Mouse (Mus musculus): Measurements from ENCODE around the gene Eif2s1. TPM values are rescaled to one million over a fixed set of nuclear protein-coding genes. Genes with fewer than 3 reads are reported as not detected.

Eif2s1 gene
- polyA plus RNA-seq, 1 experiment from 2014 or later, result 142 TPM

DNA sequence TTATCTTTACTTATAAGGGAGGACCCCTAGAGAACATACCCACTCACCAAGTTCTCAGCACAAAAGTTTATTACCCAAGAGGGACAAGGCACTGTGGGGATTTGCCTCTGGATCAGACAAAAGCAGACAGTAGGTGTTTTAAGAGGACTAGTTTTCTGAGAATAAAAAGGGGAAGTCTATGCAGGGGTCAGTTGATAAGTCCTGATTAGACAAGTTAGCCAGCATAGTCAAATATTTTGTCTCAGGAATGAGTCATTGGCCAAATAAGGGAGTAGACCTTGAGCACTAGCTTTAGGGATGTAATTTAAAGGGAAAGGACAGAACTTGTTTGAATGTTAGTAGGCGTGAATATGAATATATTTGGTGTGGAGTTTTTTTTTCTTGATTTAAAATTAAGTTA lies 6.5 kb downstream of the Eif2s1 start:
- Histone ChIP-seq H3K9ac (ENCODE audit: low read depth, low read length) (no peak overlapping the region), H3K27me3 (ENCODE audit: control insufficient read depth, insufficient read depth, low read depth, low read length) (no peaks in the 10 kb centered on the region), H3K4me2 (ENCODE audit: low read length) (no peak overlapping the region), H3K4me3 (ENCODE audit: low read depth, low read length) (no peak overlapping the region), H3K4me1 (ENCODE audit: control insufficient read depth, insufficient read depth, low read length) (peaks cover 3% of the 10 kb centered on the region), H3K27ac (ENCODE audit: low read length) (no peak overlapping the region), H3K36me3 (ENCODE audit: control insufficient read depth, insufficient read depth, low read length) (peaks cover 2% of the 10 kb centered on the region; the same call in 1 of the 2 replicates), H3K9me3 (replicated peaks; ENCODE audit: control insufficient read depth, low read length, poor library complexity, severe bottlenecking) (no peaks in the 10 kb centered on the region)
- no peak for ATAC-seq
- WGBS, result 100% methylated on average over 1 of the region's 1 CpGs

GRCm38 (mm10) chr12:78874581-78874980 lies 13.0 kb downstream of the Eif2s1 start:
- H3K9ac ChIP-seq (ENCODE audit: low read depth, low read length), result no peak overlapping the region
- ATAC-seq, result no peak
- H3K27me3 ChIP-seq (ENCODE audit: control insufficient read depth, insufficient read depth, low read depth, low read length), result no peaks in the 10 kb centered on the region
- H3K9me3 ChIP-seq (replicated peaks; ENCODE audit: control insufficient read depth, low read length, poor library complexity, severe bottlenecking), result no peaks in the 10 kb centered on the region
- H3K36me3 ChIP-seq (ENCODE audit: control insufficient read depth, insufficient read depth, low read length), result peaks cover 10% of the 10 kb centered on the region; the same call in 1 of the 2 replicates
- no peaks in the 10 kb centered on the region for H3K4me1 ChIP-seq (ENCODE audit: control insufficient read depth, insufficient read depth, low read length)
- WGBS, result 95% methylated on average over 3 of the region's 3 CpGs
- no peak overlapping the region for H3K4me3 ChIP-seq (ENCODE audit: low read depth, low read length)
- no peak overlapping the region for H3K27ac ChIP-seq (ENCODE audit: low read length)
- no peak overlapping the region for H3K4me2 ChIP-seq (ENCODE audit: low read length)

DNA sequence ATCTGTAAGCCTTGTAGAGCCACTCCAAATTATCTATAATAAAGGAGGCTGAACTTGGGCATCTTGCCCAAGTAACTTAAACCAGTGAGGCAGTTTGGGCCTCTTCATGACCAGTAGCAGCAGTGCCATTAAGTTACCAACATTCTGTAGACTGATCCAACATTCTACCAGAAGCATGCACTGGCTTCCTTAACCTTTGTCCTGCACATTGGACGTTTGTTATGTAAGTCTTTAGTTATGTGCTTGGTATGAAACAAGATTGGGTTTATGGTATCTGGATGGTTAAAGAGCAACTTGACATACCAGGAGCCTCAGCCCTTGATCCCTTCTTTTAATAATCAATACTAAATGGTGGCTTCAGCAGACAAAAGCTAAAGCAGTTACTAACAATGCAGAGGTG lies 28.4 kb downstream of the Eif2s1 start:
- no peaks in the 10 kb centered on the region for H3K27me3 ChIP-seq (ENCODE audit: control insufficient read depth, insufficient read depth, low read depth, low read length)
- H3K36me3 ChIP-seq (ENCODE audit: control insufficient read depth, insufficient read depth, low read length), result peaks cover 8% of the 10 kb centered on the region
- 72% methylated on average over 1 of the region's 1 CpGs for WGBS
- H3K9ac ChIP-seq (ENCODE audit: low read depth, low read length), result no peak overlapping the region
- no peaks in the 10 kb centered on the region for H3K4me1 ChIP-seq (ENCODE audit: control insufficient read depth, insufficient read depth, low read length)
- no peak for ATAC-seq
- no peak overlapping the region for H3K4me2 ChIP-seq (ENCODE audit: low read length)
- no peaks in the 10 kb centered on the region for H3K9me3 ChIP-seq (replicated peaks; ENCODE audit: control insufficient read depth, low read length, poor library complexity, severe bottlenecking)
- H3K4me3 ChIP-seq (ENCODE audit: low read depth, low read length), result no peak overlapping the region
- no peak overlapping the region for H3K27ac ChIP-seq (ENCODE audit: low read length)

DNA sequence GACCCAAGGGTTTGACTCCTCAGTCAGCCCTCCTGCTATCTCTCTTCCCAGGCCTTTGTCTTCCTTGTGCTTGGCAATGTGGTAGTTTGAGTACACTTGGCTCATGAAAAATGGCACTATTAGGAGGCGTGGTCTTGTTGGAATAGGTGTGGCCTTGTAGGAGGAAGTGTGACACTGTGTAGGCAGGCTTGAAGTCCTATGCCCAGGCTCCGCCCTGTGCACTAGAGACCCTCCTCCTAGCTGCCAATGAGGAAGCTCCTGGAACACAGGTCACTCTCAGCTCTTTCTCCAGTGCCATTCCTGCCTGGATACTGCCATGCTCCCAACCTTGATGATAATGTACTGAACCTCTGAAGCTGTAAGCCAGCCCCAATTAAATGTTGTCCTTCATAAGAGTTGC lies 29.5 kb downstream of the Eif2s1 start:
- H3K36me3 ChIP-seq (ENCODE audit: control insufficient read depth, insufficient read depth, low read length), result peaks cover under 1% of the 10 kb centered on the region; the same call in 1 of the 2 replicates
- H3K9ac ChIP-seq (ENCODE audit: low read depth, low read length), result no peak overlapping the region
- no peak overlapping the region for H3K4me3 ChIP-seq (ENCODE audit: low read depth, low read length)
- no peaks in the 10 kb centered on the region for H3K27me3 ChIP-seq (ENCODE audit: control insufficient read depth, insufficient read depth, low read depth, low read length)
- H3K9me3 ChIP-seq (replicated peaks; ENCODE audit: control insufficient read depth, low read length, poor library complexity, severe bottlenecking), result no peaks in the 10 kb centered on the region
- no peak for ATAC-seq
- no peaks in the 10 kb centered on the region for H3K4me1 ChIP-seq (ENCODE audit: control insufficient read depth, insufficient read depth, low read length)
- 89% methylated on average over 2 of the region's 2 CpGs for WGBS
- no peak overlapping the region for H3K27ac ChIP-seq (ENCODE audit: low read length)
- no peak overlapping the region for H3K4me2 ChIP-seq (ENCODE audit: low read length)

DNA sequence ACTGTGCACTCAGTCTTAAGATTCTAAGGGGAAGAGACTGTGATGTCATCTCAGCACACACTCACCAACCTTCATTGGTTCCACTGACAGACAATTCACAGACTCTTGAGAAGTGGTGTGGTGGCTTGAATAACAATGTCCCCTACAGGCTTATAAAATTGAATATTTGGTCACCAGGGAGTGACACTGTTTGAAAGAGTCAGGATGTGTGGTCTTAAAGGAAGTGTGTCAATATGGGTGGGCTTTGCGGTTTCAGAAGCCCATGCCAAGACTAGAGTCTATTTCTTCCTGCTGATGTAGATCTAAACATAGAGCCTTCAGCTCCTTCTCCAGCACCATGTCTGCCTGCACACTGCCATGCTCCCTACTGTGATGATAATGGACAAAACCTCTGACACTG lies 36.2 kb downstream of the Eif2s1 start:
- ATAC-seq, result no peak
- Histone ChIP-seq H3K27me3 (ENCODE audit: control insufficient read depth, insufficient read depth, low read depth, low read length) (no peaks in the 10 kb centered on the region), H3K4me1 (ENCODE audit: control insufficient read depth, insufficient read depth, low read length) (no peaks in the 10 kb centered on the region), H3K9ac (ENCODE audit: low read depth, low read length) (no peak overlapping the region), H3K27ac (ENCODE audit: low read length) (no peak overlapping the region), H3K36me3 (ENCODE audit: control insufficient read depth, insufficient read depth, low read length) (no peaks in the 10 kb centered on the region), H3K4me3 (ENCODE audit: low read depth, low read length) (no peak overlapping the region), H3K9me3 (replicated peaks; ENCODE audit: control insufficient read depth, low read length, poor library complexity, severe bottlenecking) (no peaks in the 10 kb centered on the region), H3K4me2 (ENCODE audit: low read length) (no peak overlapping the region)
- 100% methylated on average over 1 of the region's 1 CpGs for WGBS

DNA sequence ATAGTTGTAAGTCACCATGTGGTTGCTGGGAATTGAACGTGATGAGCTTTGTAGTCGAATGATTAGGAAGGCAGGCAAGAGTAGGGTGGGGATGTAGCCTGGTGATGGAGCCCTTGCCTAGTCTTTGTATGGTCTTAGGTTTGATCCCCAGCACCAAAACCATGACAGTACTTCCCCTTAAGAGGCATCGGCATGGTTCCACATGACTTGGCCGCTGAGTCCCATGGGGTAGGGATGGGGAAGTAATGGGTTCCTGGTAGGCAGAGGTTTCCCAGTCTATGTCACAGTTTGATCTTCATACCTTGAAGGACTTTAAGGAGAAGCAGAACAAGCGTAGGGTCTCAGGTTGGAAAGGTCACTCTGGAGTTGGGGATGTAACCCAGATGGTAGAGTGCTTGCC lies 39.8 kb downstream of the Eif2s1 start:
- WGBS, result 86% methylated on average over 5 of the region's 5 CpGs
- Histone ChIP-seq H3K36me3 (ENCODE audit: control insufficient read depth, insufficient read depth, low read length) (no peaks in the 10 kb centered on the region), H3K9me3 (replicated peaks; ENCODE audit: control insufficient read depth, low read length, poor library complexity, severe bottlenecking) (no peaks in the 10 kb centered on the region), H3K9ac (ENCODE audit: low read depth, low read length) (no peak overlapping the region), H3K4me3 (ENCODE audit: low read depth, low read length) (no peak overlapping the region), H3K27me3 (ENCODE audit: control insufficient read depth, insufficient read depth, low read depth, low read length) (no peaks in the 10 kb centered on the region), H3K4me1 (ENCODE audit: control insufficient read depth, insufficient read depth, low read length) (no peaks in the 10 kb centered on the region), H3K4me2 (ENCODE audit: low read length) (no peak overlapping the region), H3K27ac (ENCODE audit: low read length) (no peak overlapping the region)
- ATAC-seq, result no peak

GRCm38 (mm10) chr12:78903313-78903712 lies 41.7 kb downstream of the Eif2s1 start:
- H3K27ac ChIP-seq (ENCODE audit: low read length), result no peak overlapping the region
- H3K9me3 ChIP-seq (replicated peaks; ENCODE audit: control insufficient read depth, low read length, poor library complexity, severe bottlenecking), result no peaks in the 10 kb centered on the region
- H3K4me1 ChIP-seq (ENCODE audit: control insufficient read depth, insufficient read depth, low read length), result 0 out of 2 replicates have a peak, but pooled peaks cover 2% of the 10 kb centered on the region
- no peak overlapping the region for H3K4me2 ChIP-seq (ENCODE audit: low read length)
- no peak overlapping the region for H3K9ac ChIP-seq (ENCODE audit: low read depth, low read length)
- H3K4me3 ChIP-seq (ENCODE audit: low read depth, low read length), result no peak overlapping the region
- H3K36me3 ChIP-seq (ENCODE audit: control insufficient read depth, insufficient read depth, low read length), result no peaks in the 10 kb centered on the region
- H3K27me3 ChIP-seq (ENCODE audit: control insufficient read depth, insufficient read depth, low read depth, low read length), result peaks cover 4% of the 10 kb centered on the region
- WGBS, result 83% methylated on average over 4 of the region's 4 CpGs
- no peak for ATAC-seq

DNA sequence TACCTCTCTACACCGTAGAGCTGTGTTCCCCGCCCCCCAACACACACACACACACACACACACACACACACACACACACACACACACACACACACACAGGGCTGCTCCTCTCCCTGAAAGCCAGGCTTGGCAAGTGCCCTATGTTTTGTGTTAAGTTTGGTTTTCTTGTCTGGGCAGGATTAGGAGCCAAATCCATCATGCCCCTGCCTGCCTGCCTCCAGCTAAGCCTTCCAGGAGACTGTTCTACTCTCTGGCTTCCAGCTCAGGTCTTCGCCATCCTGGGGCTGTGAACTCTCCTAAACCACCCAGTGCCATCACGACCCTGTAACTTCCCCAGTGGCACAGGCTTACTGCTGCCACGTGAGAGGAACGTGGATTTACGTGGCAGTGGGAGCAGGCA lies 42.9 kb downstream of the Eif2s1 start:
- Histone ChIP-seq H3K9ac (ENCODE audit: low read depth, low read length) (no peak overlapping the region), H3K4me2 (ENCODE audit: low read length) (no peak overlapping the region), H3K4me1 (ENCODE audit: control insufficient read depth, insufficient read depth, low read length) (0 out of 2 replicates have a peak, but pooled peaks cover 2% of the 10 kb centered on the region), H3K4me3 (ENCODE audit: low read depth, low read length) (no peak overlapping the region), H3K27me3 (ENCODE audit: control insufficient read depth, insufficient read depth, low read depth, low read length) (peaks cover 10% of the 10 kb centered on the region), H3K9me3 (replicated peaks; ENCODE audit: control insufficient read depth, low read length, poor library complexity, severe bottlenecking) (no peaks in the 10 kb centered on the region), H3K36me3 (ENCODE audit: control insufficient read depth, insufficient read depth, low read length) (no peaks in the 10 kb centered on the region), H3K27ac (ENCODE audit: low read length) (no peak overlapping the region)
- ATAC-seq, result no peak
- 83% methylated on average over 7 of the region's 7 CpGs for WGBS

GRCm38 (mm10) chr12:78906707-78907162 lies 45.1 kb downstream of the Eif2s1 start, which contains the start of gene Plek2:
Plek2 (minus strand) TSS chr12:78906964.
- ATAC-seq, result peak; percentile 59
- Histone ChIP-seq H3K4me3 (ENCODE audit: low read depth, low read length) (peak within 1 kb of the TSS; percentile 52), H3K27ac (ENCODE audit: low read length) (no peak within 1 kb of the TSS), H3K27me3 (ENCODE audit: control insufficient read depth, insufficient read depth, low read depth, low read length) (peaks cover 29% of the 10 kb centered on the region), H3K4me2 (ENCODE audit: low read length) (peak within 1 kb of the TSS; percentile 97), H3K4me1 (ENCODE audit: control insufficient read depth, insufficient read depth, low read length) (peaks cover 8% of the 10 kb centered on the region), H3K36me3 (ENCODE audit: control insufficient read depth, insufficient read depth, low read length) (no peaks in the 10 kb centered on the region), H3K9ac (ENCODE audit: low read depth, low read length) (peak within 1 kb of the TSS; percentile 70), H3K9me3 (replicated peaks; ENCODE audit: control insufficient read depth, low read length, poor library complexity, severe bottlenecking) (no peaks in the 10 kb centered on the region)
- 1% methylated on average over 38 of the region's 38 CpGs for WGBS
